17 mouse cellular contexts compared by ENCODE assay signal in the genomic region with DNA sequence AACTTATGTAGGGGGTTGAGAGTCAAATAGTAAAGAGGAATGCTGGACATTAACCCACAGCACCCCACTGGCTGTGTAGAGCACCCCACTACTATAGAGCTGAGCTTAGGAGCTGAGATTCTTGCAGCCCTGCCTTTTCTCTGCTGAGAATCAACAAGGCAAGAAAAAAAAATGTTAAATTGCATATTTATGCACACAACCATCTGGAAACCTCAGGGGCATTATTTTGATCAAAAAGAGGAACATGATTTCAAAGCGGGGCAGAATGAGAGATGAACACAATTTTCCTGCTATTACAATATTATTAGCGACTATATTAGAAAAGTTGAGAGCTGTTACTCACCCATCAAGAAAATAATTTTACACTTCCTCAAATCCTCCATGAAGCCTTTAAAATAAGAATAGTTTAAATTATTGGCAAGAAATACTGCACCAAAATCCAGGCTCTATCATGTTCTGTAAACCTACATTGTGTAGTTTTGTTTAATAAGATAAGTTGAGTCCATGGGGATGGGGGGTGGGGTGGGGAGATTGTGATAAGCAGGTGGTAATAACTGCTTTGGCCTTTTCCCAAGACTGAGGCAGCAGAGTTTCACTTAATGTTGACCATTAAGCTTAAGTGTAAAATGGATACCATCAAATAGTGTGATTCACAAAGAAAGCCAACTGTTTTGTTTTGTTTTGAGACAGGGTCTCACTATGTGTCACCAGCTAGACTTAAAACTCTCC.
"Had no signal": no experiment of that assay in that cellular context is flagged by ENCODE, and none has a peak within 500 bp of the region (broad histone marks: within the 10 kb centered on the region; RNA-seq: fewer than 3 reads in every experiment).

No protein-coding gene starts in this region.

- H3K9ac ChIP-seq: liver, embryonic 15.5 days; lung, embryonic 14.5 days; midbrain, embryonic 12.5 days; neural tube, embryonic 12.5 days; stomach, embryonic 15.5 days had no signal

- H3K27me3 ChIP-seq: liver, embryonic 15.5 days; midbrain, embryonic 12.5 days; neural tube, embryonic 12.5 days; stomach, embryonic 15.5 days had no signal

- H3K4me1 ChIP-seq: liver, embryonic 15.5 days; stomach, embryonic 15.5 days had no signal

- H3K27ac ChIP-seq: liver, embryonic 15.5 days; midbrain, embryonic 10.5 days; midbrain, embryonic 12.5 days; neural tube, embryonic 12.5 days; stomach, embryonic 15.5 days; stomach, postnatal 0 days had no signal

- H3K36me3 ChIP-seq: liver, embryonic 15.5 days; midbrain, embryonic 10.5 days; midbrain, embryonic 12.5 days; neural tube, embryonic 12.5 days; stomach, embryonic 15.5 days had no signal

- DNase-seq: lung, adult 18-20 months; lung, embryonic 14.5 days; lung, postnatal 10 days; lung, postnatal 4 days; midbrain, embryonic 14.5 days; right cerebral cortex, postnatal 14 days; thymus, adult 2 months; thymus, postnatal 25 days; thymus, postnatal 4 days had no signal

- ATAC-seq: midbrain, embryonic 16.5 days had no signal

- H3K9me3 ChIP-seq: liver, embryonic 15.5 days; megakaryocyte, embryonic 14.5 days; midbrain, embryonic 10.5 days; midbrain, embryonic 12.5 days; neural tube, embryonic 12.5 days; stomach, embryonic 15.5 days had no signal

- H3K4me3 ChIP-seq: liver, embryonic 15.5 days; megakaryocyte, embryonic 14.5 days; midbrain, embryonic 10.5 days; midbrain, embryonic 12.5 days; neural tube, embryonic 12.5 days; stomach, embryonic 15.5 days had no signal
